Mouse (Mus musculus): Measurements from ENCODE around the gene 2310061I04Rik. TPM values are rescaled to one million over a fixed set of nuclear protein-coding genes. Genes with fewer than 3 reads are reported as not detected.
A peak's percentile ranks its signal among the peaks of the same experiment; 100 is the strongest.

Gene 2310061I04Rik
- polyA plus RNA-seq, 1 experiment, result 161 TPM

DNA sequence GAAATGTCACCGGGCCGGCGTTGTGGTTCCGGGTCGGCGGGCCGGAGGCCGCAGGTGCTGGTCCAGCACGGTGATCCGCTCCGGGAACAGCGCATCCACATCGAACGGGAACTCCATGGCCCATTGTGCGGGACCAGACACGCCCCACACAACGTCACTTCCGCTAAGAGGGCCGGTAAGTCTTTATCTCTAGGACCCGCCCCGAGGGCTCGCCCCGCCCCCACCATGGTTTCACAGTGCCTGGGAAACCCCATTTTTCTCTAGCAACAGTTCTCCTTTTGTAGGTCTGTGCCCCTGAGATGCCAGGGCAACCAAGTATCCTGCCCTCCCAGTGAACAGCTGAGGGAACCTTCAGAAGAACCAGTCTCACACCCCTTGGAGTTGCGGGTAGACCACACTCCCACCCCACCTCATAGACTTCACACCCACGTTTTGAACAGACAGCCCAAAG, 12.7 kb upstream of the 2310061I04Rik start, which contains the start of gene Atat1:
Gene Atat1, minus strand, starts transcription at position 157 of the 451 bp plus-strand sequence.
- Histone ChIP-seq H3K4me1 (ENCODE audit: control insufficient read depth, insufficient read depth, low read length) (no peaks in the 10 kb centered on the region), H3K4me3 (replicated peaks; ENCODE audit: insufficient read depth, low read depth, low read length) (peak within 1 kb of the TSS; percentile 72), H3K27me3 (ENCODE audit: control insufficient read depth, insufficient read depth, low read length) (no peaks in the 10 kb centered on the region), H3K27ac (ENCODE audit: insufficient read depth, low read length) (peak within 1 kb of the TSS; percentile 54; the same call in 1 of the 2 replicates)
- 2% methylated on average over 25 of the region's 25 CpGs for WGBS
- TF ChIP-seq CTCF (IDR thresholded peaks at IDR 0.05; ENCODE audit: borderline replicate concordance, insufficient read depth, low read depth, low read length) (no peak), POLR2A (IDR thresholded peaks at IDR 0.05; ENCODE audit: borderline replicate concordance, insufficient read depth, low read length) (peak; percentile 64; the same call in 1 of the 2 replicates)
- DNase-seq, result peak; percentile 84 to 87

DNA sequence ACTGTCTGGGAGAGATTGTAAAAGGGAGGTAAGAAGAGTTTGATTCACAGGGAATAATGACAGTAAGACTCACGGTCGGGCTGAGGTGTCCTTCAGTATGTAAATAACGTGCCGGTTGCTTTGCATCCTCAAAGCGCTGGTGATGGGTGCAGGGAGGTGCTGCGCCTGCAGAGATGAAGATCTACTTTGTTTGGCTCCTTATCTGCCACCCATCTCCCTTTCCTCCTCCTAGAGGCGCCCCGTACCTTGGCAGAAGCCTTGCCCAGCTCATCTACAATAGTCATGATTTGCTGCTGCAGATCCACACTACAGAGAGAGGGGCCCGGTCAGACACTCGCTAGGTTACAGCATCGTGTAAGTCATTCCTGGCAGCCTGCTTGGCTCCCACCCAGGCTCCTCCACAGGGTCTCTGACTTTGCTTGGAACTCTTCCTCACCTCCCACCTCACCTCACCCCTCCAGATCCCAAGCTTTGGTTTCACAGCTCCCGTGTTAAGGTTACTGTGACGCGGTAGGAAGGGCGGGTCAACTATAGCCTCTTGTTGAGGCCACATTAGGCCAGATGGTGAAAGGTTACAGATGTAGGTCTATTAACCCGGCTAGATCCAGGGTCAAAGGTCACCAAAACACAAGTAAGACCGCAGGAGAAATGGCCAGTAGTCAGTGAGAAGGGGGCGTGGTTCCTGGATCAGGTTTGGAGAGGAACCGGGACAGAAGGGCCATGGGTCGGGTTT, 12.1 kb upstream of the 2310061I04Rik start:
- TF ChIP-seq POLR2A (IDR thresholded peaks at IDR 0.05; ENCODE audit: borderline replicate concordance, insufficient read depth, low read length), result no peak
- TF ChIP-seq CTCF (IDR thresholded peaks at IDR 0.05; ENCODE audit: borderline replicate concordance, insufficient read depth, low read depth, low read length), result no peak
- DNase-seq, result no peak
- Histone ChIP-seq H3K27me3 (ENCODE audit: control insufficient read depth, insufficient read depth, low read length) (no peaks in the 10 kb centered on the region), H3K4me1 (ENCODE audit: control insufficient read depth, insufficient read depth, low read length) (no peaks in the 10 kb centered on the region), H3K4me3 (replicated peaks; ENCODE audit: insufficient read depth, low read depth, low read length) (peak overlapping the region; percentile 72), H3K27ac (ENCODE audit: insufficient read depth, low read length) (0 out of 2 replicates have a peak overlapping the region, but pooled peaks have one; percentile 10)
- 12% methylated on average over 20 of the region's 20 CpGs for WGBS

DNA sequence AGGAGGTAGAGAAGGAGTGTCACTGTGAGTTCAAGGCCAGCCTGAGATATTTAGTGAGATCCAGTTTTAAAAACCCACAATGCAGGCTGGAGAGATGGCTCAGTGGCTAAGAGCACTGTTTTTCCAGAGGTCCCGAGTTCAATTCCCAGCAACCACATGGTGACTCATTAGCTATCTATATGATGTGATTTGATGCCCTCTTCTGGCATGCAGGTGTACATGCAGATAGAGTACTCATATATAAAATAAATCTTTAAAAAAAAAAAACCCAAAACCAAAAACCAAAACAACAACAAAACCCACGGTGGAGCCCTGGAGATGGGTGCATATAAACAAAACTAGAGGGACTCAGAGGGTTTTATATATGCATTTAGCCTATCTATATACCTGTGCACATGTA, 10.4 kb upstream of the 2310061I04Rik start:
- DNase-seq, result no peak
- WGBS, result 65% methylated on average over 2 of the region's 2 CpGs
- Histone ChIP-seq H3K27ac (ENCODE audit: insufficient read depth, low read length) (no peak overlapping the region), H3K27me3 (ENCODE audit: control insufficient read depth, insufficient read depth, low read length) (no peaks in the 10 kb centered on the region), H3K4me1 (ENCODE audit: control insufficient read depth, insufficient read depth, low read length) (no peaks in the 10 kb centered on the region), H3K4me3 (replicated peaks; ENCODE audit: insufficient read depth, low read depth, low read length) (no peak overlapping the region)
- no peak for TF ChIP-seq CTCF (IDR thresholded peaks at IDR 0.05; ENCODE audit: borderline replicate concordance, insufficient read depth, low read depth, low read length)
- no peak for TF ChIP-seq POLR2A (IDR thresholded peaks at IDR 0.05; ENCODE audit: borderline replicate concordance, insufficient read depth, low read length)

DNA sequence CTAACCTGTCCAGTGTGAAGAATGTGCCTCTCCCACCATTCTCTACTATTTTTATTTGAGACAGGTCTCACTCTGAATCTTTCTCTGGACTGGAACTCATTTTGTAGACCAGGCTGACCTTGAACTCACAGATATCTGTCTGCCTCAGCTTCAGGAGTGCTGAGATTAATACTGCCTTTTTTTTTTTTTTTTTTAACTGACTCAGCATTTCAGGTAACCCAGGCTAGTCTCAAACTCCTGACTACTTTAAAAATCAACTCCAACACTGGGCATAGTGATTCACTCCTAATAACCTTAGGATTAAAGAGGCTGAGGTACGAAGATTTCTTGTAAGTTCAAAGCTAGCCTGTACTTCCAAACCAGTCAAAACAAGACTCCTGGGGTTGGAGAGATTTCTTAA, 8.4 kb upstream of the 2310061I04Rik start:
- WGBS, result 98% methylated on average over 1 of the region's 1 CpGs
- Histone ChIP-seq H3K27ac (ENCODE audit: insufficient read depth, low read length) (no peak overlapping the region), H3K4me3 (replicated peaks; ENCODE audit: insufficient read depth, low read depth, low read length) (no peak overlapping the region), H3K4me1 (ENCODE audit: control insufficient read depth, insufficient read depth, low read length) (no peaks in the 10 kb centered on the region), H3K27me3 (ENCODE audit: control insufficient read depth, insufficient read depth, low read length) (no peaks in the 10 kb centered on the region)
- no peak for TF ChIP-seq CTCF (IDR thresholded peaks at IDR 0.05; ENCODE audit: borderline replicate concordance, insufficient read depth, low read depth, low read length)
- TF ChIP-seq POLR2A (IDR thresholded peaks at IDR 0.05; ENCODE audit: borderline replicate concordance, insufficient read depth, low read length), result no peak
- DNase-seq, result no peak

DNA sequence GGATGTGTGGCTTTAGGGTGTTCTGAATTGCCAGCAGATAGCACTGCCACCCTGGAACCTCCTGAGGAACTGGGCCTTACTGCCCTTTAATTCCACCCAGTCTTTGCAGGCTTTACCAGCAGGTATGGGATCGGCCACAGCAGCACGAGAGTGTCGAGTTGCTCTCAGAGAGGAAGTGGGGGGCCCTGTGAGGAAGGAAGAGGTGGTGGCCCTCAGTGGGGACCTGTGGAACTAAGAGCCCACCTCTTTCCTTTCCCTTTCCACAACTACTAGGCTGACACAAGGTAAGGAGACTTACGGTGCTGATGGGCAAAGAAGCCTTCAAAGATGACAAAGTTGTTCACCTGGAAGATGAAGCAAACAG, 6.7 kb upstream of the 2310061I04Rik start:
- TF ChIP-seq POLR2A (IDR thresholded peaks at IDR 0.05; ENCODE audit: borderline replicate concordance, insufficient read depth, low read length), result no peak
- TF ChIP-seq CTCF (IDR thresholded peaks at IDR 0.05; ENCODE audit: borderline replicate concordance, insufficient read depth, low read depth, low read length), result no peak
- no peak overlapping the region for H3K27ac ChIP-seq (ENCODE audit: insufficient read depth, low read length)
- no peaks in the 10 kb centered on the region for H3K4me1 ChIP-seq (ENCODE audit: control insufficient read depth, insufficient read depth, low read length)
- H3K27me3 ChIP-seq (ENCODE audit: control insufficient read depth, insufficient read depth, low read length), result no peaks in the 10 kb centered on the region
- DNase-seq, result no peak
- 87% methylated on average over 4 of the region's 4 CpGs for WGBS
- no peak overlapping the region for H3K4me3 ChIP-seq (replicated peaks; ENCODE audit: insufficient read depth, low read depth, low read length)

DNA sequence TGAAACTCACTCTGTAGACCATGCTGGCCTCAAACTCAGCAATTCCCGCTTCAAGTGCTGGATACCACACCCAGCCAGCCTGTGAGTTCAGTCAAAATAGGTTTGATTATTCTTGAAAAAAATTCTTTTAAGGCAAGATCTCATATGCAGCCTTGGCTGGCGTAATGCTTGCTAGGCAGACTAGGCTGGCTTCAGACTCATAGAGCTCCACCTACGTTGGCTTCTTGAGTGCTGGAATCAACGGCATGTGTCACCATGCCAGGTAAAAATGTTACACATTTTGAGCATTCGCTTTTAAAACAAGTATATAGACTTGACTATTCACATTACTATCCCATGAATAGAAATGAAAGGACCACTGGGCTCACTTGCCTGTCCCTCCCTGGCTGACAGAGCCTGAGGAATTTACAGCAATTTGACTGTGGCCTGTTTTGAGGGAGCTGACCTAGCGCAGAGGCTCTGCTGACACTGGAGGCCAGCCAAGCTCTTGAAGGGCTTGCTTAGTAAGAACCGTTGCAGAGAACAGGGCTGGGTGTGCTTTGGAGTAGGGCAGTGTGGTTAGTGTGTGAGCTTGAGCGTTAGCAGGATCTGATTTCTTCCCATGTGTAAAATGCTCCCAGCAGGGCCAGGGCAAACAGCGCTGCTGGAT, 6.2 kb upstream of the 2310061I04Rik start:
- Histone ChIP-seq H3K27ac (ENCODE audit: insufficient read depth, low read length) (no peak overlapping the region), H3K4me3 (replicated peaks; ENCODE audit: insufficient read depth, low read depth, low read length) (no peak overlapping the region), H3K4me1 (ENCODE audit: control insufficient read depth, insufficient read depth, low read length) (no peaks in the 10 kb centered on the region), H3K27me3 (ENCODE audit: control insufficient read depth, insufficient read depth, low read length) (no peaks in the 10 kb centered on the region)
- no peak for DNase-seq
- WGBS, result 84% methylated on average over 9 of the region's 9 CpGs
- TF ChIP-seq POLR2A (IDR thresholded peaks at IDR 0.05; ENCODE audit: borderline replicate concordance, insufficient read depth, low read length) (no peak), CTCF (IDR thresholded peaks at IDR 0.05; ENCODE audit: borderline replicate concordance, insufficient read depth, low read depth, low read length) (no peak)

DNA sequence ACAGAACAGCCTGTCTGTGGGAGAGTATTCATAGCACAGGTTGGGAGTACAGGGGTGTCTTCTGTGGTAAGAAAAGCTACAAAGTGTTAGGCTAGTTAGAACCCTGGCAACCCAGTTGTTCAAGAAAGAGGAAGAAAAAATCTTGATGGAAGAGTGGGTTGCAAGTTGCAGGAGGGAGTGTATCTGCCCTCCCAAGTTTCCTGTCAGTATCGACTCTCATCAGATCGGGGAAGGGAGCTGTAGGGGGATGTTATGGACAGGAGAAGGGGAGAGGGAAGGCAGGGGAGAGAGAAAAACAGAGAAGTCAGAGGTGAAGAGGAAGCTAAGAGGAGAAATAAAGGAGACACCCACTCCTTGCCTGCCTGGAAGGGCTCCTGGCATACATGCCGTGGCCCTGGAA, 3.4 kb upstream of the 2310061I04Rik start:
- Histone ChIP-seq H3K4me1 (ENCODE audit: control insufficient read depth, insufficient read depth, low read length) (peaks cover 12% of the 10 kb centered on the region), H3K27ac (ENCODE audit: insufficient read depth, low read length) (no peak overlapping the region), H3K4me3 (replicated peaks; ENCODE audit: insufficient read depth, low read depth, low read length) (no peak overlapping the region), H3K27me3 (ENCODE audit: control insufficient read depth, insufficient read depth, low read length) (no peaks in the 10 kb centered on the region)
- WGBS, result 91% methylated on average over 3 of the region's 3 CpGs
- no peak for TF ChIP-seq POLR2A (IDR thresholded peaks at IDR 0.05; ENCODE audit: borderline replicate concordance, insufficient read depth, low read length)
- TF ChIP-seq CTCF (IDR thresholded peaks at IDR 0.05; ENCODE audit: borderline replicate concordance, insufficient read depth, low read depth, low read length), result no peak
- no peak for DNase-seq
